Mouse (Mus musculus) gastrocnemius, adult 18-20 months (tissue): ENCODE measurements around the gene Ntpcr. TPM values are rescaled to one million over a fixed set of nuclear protein-coding genes. Genes with fewer than 3 reads are reported as not detected.

Experiments
- DNase-seq: peaks from one replicate; pipeline ENCODE4 v3.0.0; 2021; ENCODE audit warnings: low spot score
- long read RNA-seq, 2 experiments: library from polyadenylated mRNA; stranded (forward); transcript quantifications; one replicate each; pipeline ENCODE4 v2.0.0; 2021
- total RNA-seq, 2 experiments: library from RNA; stranded (reverse); gene quantifications; 2 replicates each; pipeline ENCODE4 v1.2.3; 2021

The Ntpcr gene
- 10 to 100 TPM in 1 of 2 experiments, 1 to 10 TPM in 1; 9.9 to 10.2 TPM for total RNA-seq
- long read RNA-seq, experiment 1, partial matches to known transcripts, result 0 of 7 reads
- long read RNA-seq, experiment 1, other reads (novel, unspliced or antisense), result 2 of 7 reads
- long read RNA-seq, experiment 2, transcript Ntpcr-201 (5 exons, 1,155 nt), result major isoform, 6 of 8 reads
- long read RNA-seq, experiment 2, partial matches to known transcripts, result 0 of 8 reads
- long read RNA-seq, experiment 2, other reads (novel, unspliced or antisense), result 2 of 8 reads

DNA sequence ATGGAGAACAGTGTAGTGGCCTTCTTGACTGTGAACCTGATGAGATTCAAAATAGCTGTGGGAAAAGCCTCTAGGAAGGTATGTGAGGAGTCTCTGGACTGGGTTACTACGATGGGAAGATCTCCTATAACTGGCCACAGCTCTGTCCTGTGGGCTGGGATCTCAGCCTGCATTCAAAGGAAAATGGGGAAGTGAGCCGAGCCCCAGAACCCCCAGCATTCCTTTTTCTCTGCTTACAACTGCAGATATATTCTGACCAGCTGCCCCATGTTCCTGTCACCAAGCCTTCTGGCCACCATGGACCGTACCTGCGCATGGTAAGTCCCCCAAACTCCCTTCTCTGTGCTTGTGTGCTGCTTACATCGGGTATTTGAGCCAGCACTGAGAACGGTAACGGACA, at the start of gene Ntpcr:
Ntpcr (plus strand) TSS at position 218 of the 400 bp plus-strand sequence.
- DNase-seq, result no peak

DNA sequence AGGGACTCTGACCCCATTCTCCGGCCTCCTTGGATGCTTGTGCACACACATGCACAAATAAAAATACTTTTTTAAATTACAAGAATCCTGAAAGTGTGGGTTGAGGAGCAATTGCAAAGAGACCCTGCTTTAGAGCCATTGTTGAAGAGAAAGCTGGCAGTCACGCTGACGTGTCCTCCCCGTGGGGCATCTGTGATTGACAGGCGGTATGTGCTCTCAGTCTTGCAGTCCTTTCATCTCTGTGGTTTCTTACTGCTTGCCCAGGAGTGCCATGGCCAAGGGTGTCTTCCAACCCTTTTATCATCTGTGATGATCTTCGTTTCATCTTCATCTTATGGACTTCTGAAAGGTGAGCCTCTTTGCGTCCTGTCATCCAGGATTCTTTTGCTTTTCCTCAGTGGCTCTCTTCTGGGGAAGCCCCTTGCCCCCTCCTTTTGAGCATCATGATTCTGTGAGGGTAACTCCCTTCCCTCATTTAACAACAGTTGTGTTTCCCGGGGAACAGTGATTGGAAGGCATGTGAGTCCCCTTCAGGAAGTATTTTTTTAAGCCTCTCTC, 48.8 kb upstream of the Ntpcr start:
- DNase-seq, result no peak

DNA sequence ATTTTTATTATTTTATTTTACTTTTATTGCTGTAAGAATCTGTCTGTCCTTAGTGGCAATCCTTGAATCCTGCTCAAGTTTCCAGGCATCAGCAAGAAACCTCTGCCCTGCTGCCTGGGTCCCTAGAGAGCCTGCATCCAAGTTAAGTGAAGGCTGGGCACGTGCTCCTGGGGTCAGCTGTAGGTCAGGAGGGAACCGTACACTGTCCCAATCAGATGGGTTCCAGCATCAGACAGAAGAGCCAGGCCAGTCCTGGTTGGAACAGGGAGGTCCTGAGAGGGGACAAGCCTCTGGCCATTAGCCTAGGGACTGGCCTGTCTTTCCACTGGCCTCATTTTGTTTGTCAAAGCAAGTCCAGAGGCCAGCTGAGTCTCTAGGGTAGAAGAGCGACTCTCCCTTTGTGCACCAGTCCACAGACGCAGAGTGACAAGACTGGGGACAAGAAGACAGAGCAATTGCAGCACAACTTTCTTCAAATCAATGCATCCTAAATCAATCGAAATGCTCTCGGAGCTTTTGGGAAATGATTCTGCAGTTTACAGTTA, 44.5 kb upstream of the Ntpcr start:
- peak; percentile 15 for DNase-seq

GRCm38 (mm10) chr8:125686221-125686865, 43.4 kb upstream of the Ntpcr start:
- DNase-seq, result no peak

DNA sequence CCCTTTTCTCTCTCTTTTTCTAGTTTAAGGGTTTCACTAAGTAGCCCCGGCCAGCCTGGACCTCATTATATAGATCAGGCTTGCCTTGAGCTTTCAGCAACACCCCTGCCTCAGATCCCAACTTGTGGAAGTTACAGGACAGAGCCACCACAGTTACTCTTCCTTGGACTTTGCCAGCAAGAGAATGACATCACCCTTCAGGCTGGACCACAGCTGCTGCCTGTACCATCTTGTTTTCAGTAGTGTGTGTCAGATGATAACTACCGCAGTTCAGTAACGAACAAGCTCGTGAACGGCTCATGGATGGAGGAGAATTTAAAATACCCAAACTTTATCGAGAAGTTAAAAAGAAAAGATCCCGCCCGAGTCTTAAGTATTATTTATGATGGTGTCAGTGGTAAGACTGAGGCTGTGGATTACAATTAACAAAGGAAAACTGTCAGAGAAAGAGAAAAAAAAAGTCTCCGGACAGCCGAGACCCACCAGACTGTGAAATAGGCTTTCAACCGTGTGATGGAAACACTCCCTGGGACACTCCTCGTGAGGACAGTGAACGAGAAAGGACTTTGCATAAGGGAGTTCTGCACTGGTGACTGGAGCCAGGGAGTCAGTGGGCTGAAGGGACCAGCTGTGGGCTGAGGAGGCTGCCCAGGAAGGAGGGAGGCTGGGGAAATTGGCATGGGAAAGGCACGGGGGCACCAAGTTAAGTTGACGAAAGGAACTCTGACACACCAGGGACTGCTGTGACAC, 39.4 kb upstream of the Ntpcr start:
- no peak for DNase-seq

GRCm38 (mm10) chr8:125690961-125691360, 38.8 kb upstream of the Ntpcr start:
- DNase-seq, result peak; percentile 16

DNA sequence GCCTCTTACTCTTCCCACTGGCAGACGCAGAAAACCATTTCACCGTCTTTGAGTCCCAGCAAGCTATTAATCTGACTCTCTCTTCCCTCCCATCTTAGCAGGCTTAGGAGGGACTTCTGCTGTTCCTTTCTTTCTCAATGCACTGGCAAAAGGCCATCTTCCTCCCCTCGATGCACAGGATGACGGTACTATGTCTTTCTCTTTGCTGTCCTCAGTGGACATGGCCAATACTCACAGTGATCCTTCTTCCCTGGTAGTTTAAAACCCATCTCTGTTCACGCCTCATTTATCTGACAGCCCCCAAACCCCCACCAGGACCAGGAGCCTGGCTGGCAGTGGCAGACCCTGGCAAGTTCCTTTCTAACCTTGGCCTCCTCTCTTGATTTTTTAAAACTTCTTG, 37.3 kb upstream of the Ntpcr start:
- no peak for DNase-seq

DNA sequence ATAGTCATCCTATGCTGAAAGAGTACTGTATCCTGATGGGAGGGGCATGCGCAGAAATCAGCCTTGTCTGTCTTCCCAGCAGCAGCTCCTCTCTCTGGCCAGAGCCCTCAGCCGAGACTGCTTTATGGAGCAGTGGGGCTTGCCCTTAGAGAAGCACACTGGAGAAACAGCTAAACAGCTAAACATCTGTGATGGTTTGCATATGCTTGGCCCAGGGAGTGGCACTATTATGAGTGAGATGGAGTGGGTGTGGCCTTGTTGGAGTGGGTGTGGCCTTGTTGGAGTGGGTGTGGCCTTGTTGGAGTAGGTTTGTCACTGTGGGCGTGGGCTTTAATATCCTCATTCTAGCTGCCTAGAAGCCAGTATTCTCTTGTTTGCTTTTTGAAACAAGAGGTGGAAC, 36.6 kb upstream of the Ntpcr start:
- DNase-seq, result no peak

DNA sequence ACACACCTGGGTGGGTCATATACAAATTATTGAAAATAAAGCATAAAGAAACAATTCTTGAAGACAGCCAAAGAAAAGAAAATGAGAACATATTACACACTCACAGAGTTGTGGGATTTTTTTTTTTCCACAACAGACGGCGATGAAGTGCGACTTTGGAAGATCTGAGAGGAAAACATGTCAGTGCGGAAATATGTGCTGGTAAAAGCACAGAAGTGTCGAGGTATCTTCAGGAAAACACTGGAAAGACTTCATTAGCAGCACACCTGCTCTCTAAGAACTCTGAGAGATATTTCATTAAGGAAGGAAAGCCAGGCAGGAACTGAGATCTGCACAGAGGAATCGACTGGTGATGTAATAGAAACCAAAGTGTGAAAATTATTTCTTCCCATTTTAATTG, 33.8 kb upstream of the Ntpcr start:
- no peak for DNase-seq

GRCm38 (mm10) chr8:125699391-125700025, 30.3 kb upstream of the Ntpcr start:
- no peak for DNase-seq

DNA sequence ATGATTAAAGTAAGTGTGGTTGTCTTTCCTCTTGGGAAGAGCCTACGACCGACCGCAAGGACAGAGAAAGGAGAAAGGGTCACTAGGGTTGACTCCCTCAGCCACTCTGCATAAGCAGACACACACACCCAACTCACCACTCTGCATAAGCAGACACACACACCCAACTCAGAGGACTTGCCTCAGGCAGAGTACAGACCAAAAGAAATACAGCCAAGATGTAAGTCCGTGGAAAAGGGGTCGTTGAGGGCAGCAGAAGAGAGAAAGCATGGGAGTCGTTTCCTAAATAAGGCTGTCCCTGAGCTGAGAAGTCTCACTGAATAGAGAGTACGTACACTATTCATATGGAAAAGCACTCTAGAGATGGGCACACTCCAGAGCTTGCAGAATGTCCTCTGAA, 29.4 kb upstream of the Ntpcr start:
- no peak for DNase-seq

DNA sequence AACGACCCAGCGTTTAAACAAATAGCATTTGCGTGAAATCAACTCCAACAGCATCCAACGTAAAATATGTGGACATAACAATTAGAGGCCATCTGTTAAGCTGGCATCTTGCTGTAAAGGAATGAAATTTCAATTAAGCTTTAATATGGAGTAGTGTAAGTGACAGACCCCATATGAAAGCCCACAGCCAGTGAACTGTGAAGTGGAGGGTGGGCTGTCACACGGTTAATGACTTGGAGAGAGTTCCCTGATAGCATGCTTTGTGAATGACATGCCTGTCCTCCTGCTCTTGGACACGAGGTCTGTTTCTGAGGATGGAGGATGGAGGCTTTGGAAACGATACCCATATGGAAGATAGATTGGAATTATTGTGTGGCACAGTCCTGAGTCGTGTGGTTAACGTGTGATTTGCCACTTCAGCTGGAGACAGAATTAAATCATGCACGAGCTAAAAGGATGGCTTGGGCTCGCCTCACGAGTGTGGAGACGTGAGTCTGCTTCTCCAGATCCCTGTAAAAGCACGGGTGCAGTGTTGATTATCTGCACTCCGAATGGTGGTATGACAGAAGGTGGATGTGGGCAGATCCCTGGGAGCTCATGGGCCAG, 26.8 kb upstream of the Ntpcr start:
- no peak for DNase-seq

DNA sequence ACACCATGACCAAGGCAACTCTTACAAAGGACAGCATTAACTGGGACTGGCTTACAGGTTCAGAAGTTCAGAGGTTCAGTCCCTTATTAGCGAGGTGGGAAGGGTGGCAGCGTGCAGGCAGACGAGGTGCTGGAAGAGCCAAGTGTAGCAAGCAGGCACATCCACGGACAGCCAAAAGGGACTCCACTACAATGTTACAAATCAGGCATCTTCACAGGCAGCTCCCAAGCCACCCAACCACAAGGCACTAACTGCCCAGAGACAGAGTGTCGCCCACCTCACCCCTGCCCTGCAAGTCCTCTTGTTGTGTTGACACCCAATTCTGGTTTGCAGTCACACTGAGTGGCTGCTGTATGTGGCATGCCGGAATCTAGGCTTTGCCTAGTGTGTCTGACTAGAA, 25.3 kb upstream of the Ntpcr start:
- DNase-seq, result no peak

- DNase-seq, result no peak
These were observed 23.9 kb upstream of the Ntpcr start for GRCm38 (mm10) chr8:125705816-125706215.

GRCm38 (mm10) chr8:125709171-125709570, 20.6 kb upstream of the Ntpcr start:
- no peak for DNase-seq

- DNase-seq, result no peak
These were observed 18.2 kb upstream of the Ntpcr start for GRCm38 (mm10) chr8:125711514-125711913.

DNA sequence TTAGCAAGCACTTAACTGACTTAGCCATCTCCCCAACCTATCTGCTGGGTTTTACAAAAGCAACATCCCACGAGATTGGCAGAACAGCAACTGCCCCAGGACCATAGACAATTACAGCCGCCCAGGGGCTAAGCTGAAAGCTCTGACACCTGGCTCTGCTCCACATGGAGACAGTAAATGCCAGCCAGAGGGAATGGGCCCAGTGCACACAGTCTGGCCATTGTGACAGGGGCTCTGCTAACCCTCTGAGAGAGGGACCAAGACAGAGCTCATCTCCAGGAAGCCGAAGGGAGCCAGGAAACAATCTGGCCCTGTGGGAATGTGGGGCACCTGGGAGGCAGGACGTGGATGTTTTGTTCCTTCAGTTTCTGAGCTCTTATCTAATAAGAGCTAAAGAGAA, 13.6 kb upstream of the Ntpcr start:
- DNase-seq, result no peak

GRCm38 (mm10) chr8:125716613-125717012, 13.2 kb upstream of the Ntpcr start:
- no peak for DNase-seq

- DNase-seq, result no peak
These were observed 10.8 kb upstream of the Ntpcr start for GRCm38 (mm10) chr8:125718914-125719313.

DNA sequence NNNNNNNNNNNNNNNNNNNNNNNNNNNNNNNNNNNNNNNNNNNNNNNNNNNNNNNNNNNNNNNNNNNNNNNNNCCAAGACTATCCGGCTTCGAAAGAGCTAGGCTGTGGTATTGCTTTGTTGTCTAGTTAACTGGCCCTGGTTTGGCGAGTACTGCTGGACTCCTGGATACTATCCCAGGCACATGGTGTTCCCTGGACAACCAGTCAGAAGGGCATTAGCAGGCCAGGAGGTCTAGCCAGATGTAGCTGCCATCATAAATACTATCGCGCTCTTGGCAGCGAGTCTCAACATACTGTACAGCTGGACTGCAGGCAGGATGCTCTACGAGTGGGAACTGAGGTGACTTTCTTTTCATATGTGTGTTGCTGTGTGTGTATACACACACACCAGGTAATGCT, 7.1 kb upstream of the Ntpcr start:
- DNase-seq, result peak; percentile 53

- no peak for DNase-seq
These were observed 6.3 kb upstream of the Ntpcr start for GRCm38 (mm10) chr8:125723437-125723836.
